Mouse (Mus musculus) adrenal gland, adult 10 weeks (tissue): ENCODE measurements around the gene Cyp2b13. TPM values are rescaled to one million over a fixed set of nuclear protein-coding genes. Genes with fewer than 3 reads are reported as not detected.

Source experiments
- polyA plus RNA-seq: library from polyadenylated mRNA; stranded (reverse); fragments of 350-450 nt; fragmentation: Illumina TruSeq; extraction: RNeasy Lipid Tissue Mini Kit (QIAGEN cat#74804); gene quantifications from one replicate; pipeline ENCODE4 v1.2.3, GENCODE M21; 2014; ENCODE audit warnings: low read depth, low replicate concordance

The Cyp2b13 gene
- not detected for polyA plus RNA-seq

GRCm38 (mm10) chr7:26061197-26061596, at the start of gene Cyp2b13:
Cyp2b13 (plus strand) TSS chr7:26061497.

Other genes starting within 250 kb of the Cyp2b13 start
- gene Cyp2s1, start 244.6 kb upstream of the Cyp2b13 start, polyA plus RNA-seq = 0.17 TPM
- 4.7 TPM for gene Cyp2b10, start 163.9 kb upstream of the Cyp2b13 start, polyA plus RNA-seq
- gene Cyp2b9, start 111.9 kb downstream of the Cyp2b13 start, polyA plus RNA-seq = not detected
- not detected for gene Vmn1r184, start 198.8 kb downstream of the Cyp2b13 start, polyA plus RNA-seq
- gene Cyp2a4, start 245.7 kb downstream of the Cyp2b13 start, polyA plus RNA-seq = not detected